Mouse (Mus musculus) bone marrow, adult 2 months (tissue): ENCODE results near the gene Tmbim4.

Experiments
- CTCF ChIP-seq: fragments of 200-500 bp; IDR thresholded peaks from 2 replicates; pipeline ENCODE4 v1.5.1; 2011; ENCODE audit warnings: low read length, control low read depth; ENCODE audit not compliant: control insufficient read depth, insufficient read depth
- POLR2A ChIP-seq: fragments of 200-500 bp; IDR thresholded peaks from 2 replicates; pipeline ENCODE4 v1.6.1; 2011; ENCODE audit warnings: low read depth, mild to moderate bottlenecking, control low read depth, low read length, borderline replicate concordance; ENCODE audit not compliant: control insufficient read depth

- TF ChIP-seq POLR2A (no peak), CTCF (no peak)
These were observed 37.9 kb upstream of the Tmbim4 start for GRCm38 (mm10) chr10:120163490-120163889.
